Mouse (Mus musculus) MEL (cell line): Measurements from ENCODE around the gene Stn1. TPM values are rescaled to one million over a fixed set of nuclear protein-coding genes. Genes with fewer than 3 reads are reported as not detected.

Experiments used
- DNase-seq: peaks from one replicate; pipeline ENCODE4 v3.0.0; 2011; ENCODE audit warnings: low read depth, low spot score
- H3K27ac ChIP-seq: 2 replicates; pipeline ENCODE4 v1.5.1; 2012; ENCODE audit warnings: low read depth, mild to moderate bottlenecking, control low read depth, low read length, moderate library complexity; ENCODE audit not compliant: control insufficient read depth
- H3K27me3 ChIP-seq, 2 experiments: fragments of 150-350 bp in 1 of 2; sonication (generic) in 1 of 2; 2 replicates each; pipeline ENCODE4 v1.6.1; 2012; ENCODE audit warnings: low read length in 2 of 2, mild to moderate bottlenecking in 2 of 2, improper control_type of control experiment in 1 of 2, moderate library complexity in 1 of 2; ENCODE audit not compliant: insufficient read depth in 2 of 2, control insufficient read depth in 1 of 2
- H3K36me3 ChIP-seq, 2 experiments: 2 replicates each; pipeline ENCODE4 v1.6.1; 2012 to 2014; ENCODE audit warnings: low read length in 2 of 2, improper control_type of control experiment in 1 of 2, inconsistent platforms in 1 of 2, mild to moderate bottlenecking in 1 of 2; ENCODE audit not compliant: insufficient read depth in 2 of 2, control insufficient read depth in 1 of 2
- H3K4me1 ChIP-seq, 2 experiments: fragments of 150-350 bp in 1 of 2; sonication (generic) in 1 of 2; 2 replicates each; pipeline ENCODE4 v1.6.1; 2012; ENCODE audit warnings: low read length in 2 of 2, improper control_type of control experiment in 1 of 2, mild to moderate bottlenecking in 1 of 2; ENCODE audit not compliant: insufficient read depth in 2 of 2, control insufficient read depth in 1 of 2
- H3K4me3 ChIP-seq, 2 experiments: fragments of 150-350 bp in 1 of 2; sonication (generic) in 1 of 2; 2 replicates each; pipeline ENCODE4 v1.5.1; 2012; ENCODE audit warnings: low read depth in 2 of 2, low read length in 2 of 2, mild to moderate bottlenecking in 2 of 2, moderate library complexity in 2 of 2, control low read depth in 1 of 2, improper control_type of control experiment in 1 of 2; ENCODE audit not compliant: control insufficient read depth in 1 of 2, insufficient read depth in 1 of 2
- H3K79me2 ChIP-seq: 2 replicates; pipeline ENCODE4 v1.6.1; 2012; ENCODE audit warnings: mild to moderate bottlenecking, low read length, moderate library complexity; ENCODE audit not compliant: control insufficient read depth, poor library complexity, insufficient read depth
- H3K9ac ChIP-seq: 2 replicates; pipeline ENCODE4 v1.6.1; 2012; ENCODE audit warnings: low read depth, mild to moderate bottlenecking, control low read depth, low read length, moderate library complexity; ENCODE audit not compliant: control insufficient read depth, poor library complexity, severe bottlenecking
- H3K9me3 ChIP-seq: fragments of 150-350 bp; sonication (generic); replicated peaks from 2 replicates; pipeline ENCODE4 v1.6.1; 2012; ENCODE audit warnings: mild to moderate bottlenecking, low read length, improper control_type of control experiment, moderate library complexity; ENCODE audit not compliant: insufficient read depth
- BHLHE40 ChIP-seq: IDR thresholded peaks from 2 replicates; pipeline ENCODE4 v1.6.1; 2012; ENCODE audit warnings: low read depth, mild to moderate bottlenecking, inconsistent platforms, low read length, improper control_type of control experiment, borderline replicate concordance
- CHD1 ChIP-seq: IDR thresholded peaks from 2 replicates; pipeline ENCODE4 v1.6.1; 2012; ENCODE audit warnings: low read depth, mild to moderate bottlenecking, inconsistent platforms, low read length, improper control_type of control experiment
- CTCF ChIP-seq, 3 experiments: IDR thresholded peaks in 2 of 3; conservative IDR thresholded peaks in 1 of 3; 2 replicates each; pipeline ENCODE4 v1.5.1; 2011 to 2012; ENCODE audit warnings: low read length in 3 of 3, low read depth in 2 of 3, mild to moderate bottlenecking in 2 of 3, improper control_type of control experiment in 1 of 3, inconsistent platforms in 1 of 3, mixed read lengths in 1 of 3, moderate library complexity in 1 of 3; ENCODE audit not compliant: control insufficient read depth in 1 of 3, insufficient read depth in 1 of 3, poor library complexity in 1 of 3, severe bottlenecking in 1 of 3
- ELF1 ChIP-seq: IDR thresholded peaks from 2 replicates; pipeline ENCODE4 v1.6.1; 2014; ENCODE audit warnings: low read depth, mild to moderate bottlenecking, inconsistent platforms, low read length, improper control_type of control experiment, moderate library complexity
- ETS1 ChIP-seq: IDR thresholded peaks from 2 replicates; pipeline ENCODE4 v1.6.1; 2012; ENCODE audit warnings: low read depth, mild to moderate bottlenecking, inconsistent platforms, low read length, improper control_type of control experiment, moderate library complexity
- GATA1 ChIP-seq: IDR thresholded peaks from 2 replicates; pipeline ENCODE4 v1.6.1; 2011; ENCODE audit warnings: low read depth, low read length, improper control_type of control experiment
- HCFC1 ChIP-seq: IDR thresholded peaks from 2 replicates; pipeline ENCODE4 v1.6.1; 2012; ENCODE audit warnings: low read depth, mild to moderate bottlenecking, inconsistent platforms, low read length, improper control_type of control experiment, moderate library complexity
- JUND ChIP-seq: IDR thresholded peaks from 2 replicates; pipeline ENCODE4 v1.6.1; 2011; ENCODE audit warnings: low read depth, mild to moderate bottlenecking, improper control_type of control experiment, low read length
- MAFK ChIP-seq: IDR thresholded peaks from 2 replicates; pipeline ENCODE4 v1.6.1; 2011; ENCODE audit warnings: low read depth, mild to moderate bottlenecking, low read length, improper control_type of control experiment, borderline replicate concordance
- MAX ChIP-seq: IDR thresholded peaks from 2 replicates; pipeline ENCODE4 v1.6.1; 2011; ENCODE audit warnings: low read length, improper control_type of control experiment
- MAZ ChIP-seq: IDR thresholded peaks from 2 replicates; pipeline ENCODE4 v1.6.1; 2012; ENCODE audit warnings: low read depth, mild to moderate bottlenecking, inconsistent platforms, low read length, improper control_type of control experiment
- MEF2A ChIP-seq: IDR thresholded peaks from 2 replicates; pipeline ENCODE4 v1.6.1; 2014; ENCODE audit warnings: low read depth, mild to moderate bottlenecking, inconsistent platforms, low read length, improper control_type of control experiment; ENCODE audit not compliant: poor library complexity, insufficient replicate concordance, severe bottlenecking; ENCODE audit errors: extremely low read depth
- MYB ChIP-seq: IDR thresholded peaks from 2 replicates; pipeline ENCODE4 v1.6.1; 2011; ENCODE audit warnings: mild to moderate bottlenecking, low read depth, low read length, improper control_type of control experiment
- NRF1 ChIP-seq: IDR thresholded peaks from 2 replicates; pipeline ENCODE4 v1.6.1; 2014; ENCODE audit warnings: low read depth, mild to moderate bottlenecking, inconsistent platforms, low read length, improper control_type of control experiment, moderate library complexity; ENCODE audit not compliant: poor library complexity, insufficient read depth, severe bottlenecking
- POLR2AphosphoS2 ChIP-seq: IDR thresholded peaks from 2 replicates; pipeline ENCODE4 v1.6.1; 2011; ENCODE audit warnings: low read length, improper control_type of control experiment
- RCOR1 ChIP-seq: IDR thresholded peaks from 2 replicates; pipeline ENCODE4 v1.6.1; 2012; ENCODE audit warnings: low read depth, mild to moderate bottlenecking, inconsistent platforms, low read length, improper control_type of control experiment
- SIN3A ChIP-seq: IDR thresholded peaks from 2 replicates; pipeline ENCODE4 v1.6.1; 2012; ENCODE audit warnings: low read length, improper control_type of control experiment, inconsistent platforms
- SMC3 ChIP-seq: IDR thresholded peaks from 2 replicates; pipeline ENCODE4 v1.6.1; 2011; ENCODE audit warnings: low read depth, low read length, improper control_type of control experiment
- TBP ChIP-seq: IDR thresholded peaks from 2 replicates; pipeline ENCODE4 v1.8.0; 2011; ENCODE audit warnings: low read depth, low read length, improper control_type of control experiment
- TCF12 ChIP-seq: IDR thresholded peaks from 2 replicates; pipeline ENCODE4 v1.6.1; 2014; ENCODE audit warnings: low read depth, mild to moderate bottlenecking, inconsistent platforms, low read length, improper control_type of control experiment, moderate library complexity
- ZKSCAN1 ChIP-seq: IDR thresholded peaks from 2 replicates; pipeline ENCODE4 v1.6.1; 2012; ENCODE audit warnings: low read depth, mild to moderate bottlenecking, inconsistent platforms, low read length, improper control_type of control experiment, moderate library complexity
- ZMIZ1 ChIP-seq: IDR thresholded peaks from 2 replicates; pipeline ENCODE4 v1.6.1; 2012; ENCODE audit warnings: low read depth, mild to moderate bottlenecking, inconsistent platforms, low read length, improper control_type of control experiment, moderate library complexity
- polyA plus RNA-seq, 2 experiments: library from polyadenylated mRNA; stranded (reverse) in 1 of 2; unstranded in 1 of 2; fragments of >175 nt in 1 of 2; fragments of >200 nt in 1 of 2; gene quantifications; 2 replicates each; pipeline versions ENCODE4 v1.2.1 to v1.2.4; 2012; ENCODE audit warnings: low replicate concordance in 2 of 2, low read depth in 1 of 2; ENCODE audit not compliant: insufficient read length in 2 of 2, insufficient read depth in 1 of 2, missing spikeins in 1 of 2
- total RNA-seq: library from RNA; depleted of rRNA; stranded (reverse); fragments of 300-350 nt; gene quantifications from 2 replicates; pipeline ENCODE4 v1.2.3, GENCODE M21; 2012

The Stn1 gene
- total and polyA plus RNA-seq, 3 experiments = 9.7 to 13.6 TPM; not detected in 1

DNA sequence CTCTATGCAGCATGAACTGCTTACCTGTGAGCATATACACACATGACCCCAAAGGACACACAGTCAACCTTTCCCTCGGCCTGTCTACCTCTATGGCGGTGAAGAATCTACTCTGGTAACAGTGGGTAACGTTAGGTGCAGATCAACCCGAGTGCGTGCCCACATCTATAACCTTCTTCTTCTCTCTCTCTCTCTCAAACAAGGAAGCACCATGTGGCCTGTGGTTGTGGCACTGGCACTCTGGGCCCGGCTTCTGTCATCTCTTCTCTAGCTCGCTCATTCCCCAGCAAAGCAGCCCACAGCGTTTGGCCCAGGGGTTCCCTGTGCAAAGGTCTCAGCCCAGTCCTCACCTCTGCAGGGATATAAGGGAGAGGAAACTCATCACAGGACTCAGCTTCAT lies 12.4 kb downstream of the Stn1 start:
- Histone ChIP-seq H3K4me1 (peaks cover 0 to 5% of the 10 kb centered on the region in 2 experiments; a peak in 2 of 4 replicates), H3K9ac (no peak overlapping the region), H3K9me3 (no peaks in the 10 kb centered on the region), H3K36me3 (peaks cover 0 to 2% of the 10 kb centered on the region in 2 experiments; a peak in 2 of 4 replicates), H3K27ac (no peak overlapping the region), H3K4me3 (no peak overlapping the region), H3K79me2 (no peaks in the 10 kb centered on the region), H3K27me3 (no peaks in the 10 kb centered on the region)
- no peak for TF ChIP-seq ELF1
- TF ChIP-seq MEF2A = no peak
- TF ChIP-seq MAX = no peak
- no peak for TF ChIP-seq JUND
- no peak for TF ChIP-seq MAFK
- TF ChIP-seq MYB = no peak
- no peak for TF ChIP-seq CTCF (IDR thresholded peaks at IDR 0.05 in 2 of 3, conservative IDR thresholded peaks at IDR 0.05 in 1 of 3; ENCODE audit: control insufficient read depth in 1 of 3, insufficient read depth in 1 of 3, low read depth in 2 of 3, low read length in 3 of 3, poor library complexity in 1 of 3, severe bottlenecking in 1 of 3)
- TF ChIP-seq SIN3A = no peak
- no peak for TF ChIP-seq HCFC1
- no peak for DNase-seq

DNA sequence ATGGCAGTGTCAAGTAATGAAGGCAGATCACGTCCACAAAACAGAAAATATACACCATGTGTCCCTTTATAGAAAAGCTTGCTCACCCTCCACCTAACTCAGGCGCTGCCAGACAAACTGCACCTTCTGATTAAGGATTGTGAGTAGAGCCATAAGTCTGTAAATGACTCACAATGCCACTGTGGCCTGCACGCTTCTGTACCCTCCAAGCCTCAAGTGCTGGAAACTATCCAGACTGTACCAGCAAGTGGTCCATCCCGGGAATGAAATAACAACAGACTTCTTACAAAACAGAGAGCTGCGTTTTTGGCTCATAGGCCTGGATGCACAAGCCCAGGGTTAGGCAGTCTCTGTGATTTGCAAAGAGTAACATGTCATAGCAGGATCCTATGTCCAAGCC lies 15.9 kb downstream of the Stn1 start:
- no peak for DNase-seq
- no peak for TF ChIP-seq ZMIZ1
- no peak for TF ChIP-seq ZKSCAN1
- TF ChIP-seq MAX = no peak
- H3K79me2 ChIP-seq = no peaks in the 10 kb centered on the region; the same call in 1 of the 2 replicates
- peaks cover 0 to 14% of the 10 kb centered on the region in 2 experiments; a peak in 2 of 4 replicates for H3K36me3 ChIP-seq
- no peak overlapping the region for H3K27ac ChIP-seq
- H3K4me3 ChIP-seq = no peak overlapping the region
- no peaks in the 10 kb centered on the region for H3K27me3 ChIP-seq
- no peaks in the 10 kb centered on the region for H3K9me3 ChIP-seq
- H3K9ac ChIP-seq = no peak overlapping the region
- peaks cover 7 to 19% of the 10 kb centered on the region in 2 experiments for H3K4me1 ChIP-seq

DNA sequence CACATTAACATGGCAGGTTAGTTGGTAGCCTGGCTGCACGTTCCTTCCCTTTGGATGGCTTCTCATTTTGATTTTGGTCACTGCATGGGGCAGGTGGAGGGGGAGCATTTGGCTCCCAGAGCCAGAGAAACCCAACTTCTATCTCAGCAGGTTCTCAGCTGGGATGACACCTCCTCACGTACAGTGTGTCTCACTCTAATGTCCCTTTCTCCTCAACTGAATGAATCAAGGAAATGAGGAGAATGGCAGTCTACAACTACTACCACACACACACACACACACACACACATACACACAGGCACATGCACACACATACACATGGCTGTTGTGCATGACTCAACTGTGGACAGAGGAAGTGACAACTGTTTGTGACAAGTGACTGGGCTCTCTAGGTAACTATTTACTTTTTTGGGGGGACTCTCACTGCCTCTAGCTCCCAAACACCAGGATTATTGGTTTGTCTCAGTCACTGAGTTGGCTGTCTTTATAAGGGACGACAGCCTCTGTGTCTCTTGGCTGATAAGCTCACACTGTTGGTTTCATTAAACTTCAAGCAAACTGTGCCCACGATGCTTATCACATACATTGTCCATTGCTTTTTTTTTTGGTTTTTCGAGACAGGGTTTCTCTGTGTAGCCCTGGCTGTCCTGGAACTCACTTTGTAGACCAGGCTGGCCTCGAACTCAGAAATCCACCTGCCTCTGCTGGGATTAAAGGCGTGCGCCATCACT lies 18.0 kb downstream of the Stn1 start:
- no peaks in the 10 kb centered on the region for H3K9me3 ChIP-seq
- peaks cover 0 to 14% of the 10 kb centered on the region in 2 experiments; a peak in 2 of 4 replicates for H3K36me3 ChIP-seq
- peak overlapping the region; percentile 56 to 69 for H3K4me3 ChIP-seq
- no peaks in the 10 kb centered on the region; the same call in 1 of the 2 replicates for H3K79me2 ChIP-seq
- H3K27ac ChIP-seq = peak overlapping the region; percentile 97
- no peaks in the 10 kb centered on the region for H3K27me3 ChIP-seq
- H3K4me1 ChIP-seq = peaks cover 7 to 19% of the 10 kb centered on the region in 2 experiments
- peak; percentile 66 for DNase-seq
- peak overlapping the region; percentile 77 for H3K9ac ChIP-seq
- no peak for TF ChIP-seq NRF1
- no peak for TF ChIP-seq SMC3
- TF ChIP-seq MAZ = no peak
- TF ChIP-seq TCF12 = peak; percentile 7; the same call in 1 of the 2 replicates
- TF ChIP-seq CHD1 = no peak
- no peak; the same call in 1 of the 2 replicates for TF ChIP-seq MAX
- no peak for TF ChIP-seq JUND
- 0 out of 2 replicates have a peak, but pooled peaks have one; percentile 2 for TF ChIP-seq HCFC1
- TF ChIP-seq ELF1 = no peak
- no peak for TF ChIP-seq SIN3A
- TF ChIP-seq BHLHE40 = no peak
- TF ChIP-seq RCOR1 = no peak
- TF ChIP-seq MEF2A = no peak
- TF ChIP-seq ETS1 = 0 out of 2 replicates have a peak, but pooled peaks have one; percentile 18
- TF ChIP-seq POLR2AphosphoS2 = no peak
- TF ChIP-seq TBP = peak; percentile 35; the same call in 1 of the 2 replicates
- no peak for TF ChIP-seq MAFK
- peak; percentile 57 for TF ChIP-seq GATA1
